In the genomic region with DNA sequence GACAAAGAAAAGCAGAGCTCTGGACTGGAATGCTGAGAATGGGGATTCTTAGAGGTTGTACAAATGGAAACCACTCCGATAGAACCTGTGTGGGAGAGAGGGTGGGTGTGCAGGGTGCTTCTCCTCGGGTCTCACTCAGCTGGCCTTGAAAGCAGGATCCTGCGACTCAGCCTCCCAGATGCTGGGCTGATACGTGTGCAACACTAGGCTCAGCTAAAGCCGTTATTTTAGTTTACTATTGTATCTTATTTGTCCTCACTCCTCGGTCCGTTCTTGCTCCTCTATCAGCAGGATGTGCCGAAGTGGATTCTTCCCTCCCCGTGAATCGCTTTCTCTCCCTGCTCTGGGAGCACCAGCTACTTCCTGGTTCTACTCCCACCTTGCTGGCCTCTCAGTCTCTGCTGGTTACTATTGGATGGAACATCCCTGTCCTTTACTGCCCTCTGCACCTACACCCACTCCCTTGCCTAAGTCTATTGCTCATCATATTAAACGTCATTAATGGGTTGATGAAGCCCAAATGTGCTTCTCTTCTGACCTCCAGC, we compare ENCODE assay signal across 23 mouse cellular contexts. TPM values are rescaled to one million over a fixed set of nuclear protein-coding genes. Genes with fewer than 3 reads are reported as not detected.
DNase-seq lines count a peak whose midpoint lies in the region; ATAC-seq and TF ChIP-seq lines count a peak whose summit lies in the region.
"Had no signal": no experiment of that assay in that cellular context is flagged by ENCODE, and none has a peak within 500 bp of the region (broad histone marks: within the 10 kb centered on the region; RNA-seq: fewer than 3 reads in every experiment).

No protein-coding gene starts in this region.

- DNase-seq in heart, adult 11 months, result peak; percentile 65
- no peak for DNase-seq in midbrain, embryonic 10.5 days (ENCODE audit: low spot score)
- no peak for DNase-seq in midbrain, postnatal 0 days (ENCODE audit: low spot score)
- DNase-seq in G1E (ENCODE audit: low spot score), result no peak
- DNase-seq in embryonic facial prominence, embryonic 10.5 days (ENCODE audit: low spot score), result no peak
- DNase-seq in layer of hippocampus, adult 8-10 months (ENCODE audit: low spot score in 2 of 2), result no peak
- no peak for DNase-seq in embryo, embryonic 10.5 days (ENCODE audit: low spot score)
- DNase-seq: adrenal gland, postnatal 14 days; cerebellum, adult 18-20 months; cerebellum, adult 9-11 months; forebrain, postnatal 0 days; gastrocnemius, postnatal 36 days; heart, adult 18-20 months; heart, postnatal 14 days had no signal

- no peak overlapping the region for H3K27ac ChIP-seq in heart, embryonic 12.5 days (ENCODE audit: poor library complexity, severe bottlenecking)
- H3K27ac ChIP-seq in midbrain, embryonic 10.5 days (replicated peaks), result 0 out of 2 replicates have a peak overlapping the region, but pooled peaks have one; percentile 9
- no peak overlapping the region for H3K27ac ChIP-seq in midbrain, postnatal 0 days (ENCODE audit: low read depth, low read length)
- H3K27ac ChIP-seq in embryonic facial prominence, embryonic 10.5 days (replicated peaks), result peak overlapping the region; percentile 59
- H3K27ac ChIP-seq: embryonic facial prominence, embryonic 12.5 days; forebrain, embryonic 12.5 days; heart, embryonic 10.5 days; heart, embryonic 15.5 days; hindbrain, embryonic 15.5 days had no signal

- 59% methylated on average over 11 of the region's 11 CpGs for WGBS in heart, embryonic 12.5 days
- 78% methylated on average over 11 of the region's 11 CpGs for WGBS in midbrain, embryonic 10.5 days
- WGBS in midbrain, postnatal 0 days, result 88% methylated on average over 11 of the region's 11 CpGs
- WGBS in embryonic facial prominence, embryonic 10.5 days, result 73% methylated on average over 11 of the region's 11 CpGs

- H3K4me2 ChIP-seq in heart, embryonic 12.5 days, result no peak overlapping the region
- no peak overlapping the region for H3K4me2 ChIP-seq in midbrain, postnatal 0 days (ENCODE audit: low read depth, low read length, poor library complexity, severe bottlenecking)
- H3K4me2 ChIP-seq: embryonic facial prominence, embryonic 12.5 days; forebrain, embryonic 12.5 days; heart, embryonic 15.5 days; hindbrain, embryonic 15.5 days had no signal

- no peak overlapping the region for H3K9ac ChIP-seq in heart, embryonic 12.5 days
- no peak overlapping the region for H3K9ac ChIP-seq in midbrain, postnatal 0 days (replicated peaks; ENCODE audit: low read length, poor library complexity, severe bottlenecking)
- H3K9ac ChIP-seq: embryonic facial prominence, embryonic 12.5 days; forebrain, embryonic 12.5 days; forebrain, postnatal 0 days; heart, embryonic 15.5 days; hindbrain, embryonic 15.5 days had no signal

- no peak for TF ChIP-seq CTCF in midbrain, postnatal 0 days (IDR thresholded peaks at IDR 0.05)
- no peak for TF ChIP-seq CTCF in G1E (IDR thresholded peaks at IDR 0.05; ENCODE audit: low read depth, low read length)

- H3K27me3 ChIP-seq in heart, embryonic 12.5 days (replicated peaks), result no peaks in the 10 kb centered on the region
- no peaks in the 10 kb centered on the region for H3K27me3 ChIP-seq in midbrain, embryonic 10.5 days (ENCODE audit: low read depth, poor library complexity, severe bottlenecking)
- no peaks in the 10 kb centered on the region for H3K27me3 ChIP-seq in midbrain, postnatal 0 days (ENCODE audit: insufficient read depth, low read length)
- H3K27me3 ChIP-seq in G1E (ENCODE audit: insufficient read depth, low read length), result no peaks in the 10 kb centered on the region
- H3K27me3 ChIP-seq in embryonic facial prominence, embryonic 10.5 days (replicated peaks; ENCODE audit: low read depth, poor library complexity, severe bottlenecking), result no peaks in the 10 kb centered on the region
- H3K27me3 ChIP-seq: CH12.LX; embryonic facial prominence, embryonic 12.5 days; forebrain, embryonic 12.5 days; heart, embryonic 15.5 days; hindbrain, embryonic 15.5 days had no signal

- H3K36me3 ChIP-seq in heart, embryonic 12.5 days, result no peaks in the 10 kb centered on the region
- H3K36me3 ChIP-seq in midbrain, embryonic 10.5 days, result no peaks in the 10 kb centered on the region
- H3K36me3 ChIP-seq in midbrain, postnatal 0 days (ENCODE audit: insufficient read depth, low read length), result no peaks in the 10 kb centered on the region
- no peaks in the 10 kb centered on the region for H3K36me3 ChIP-seq in G1E (replicated peaks)
- H3K36me3 ChIP-seq in embryonic facial prominence, embryonic 10.5 days (replicated peaks), result no peaks in the 10 kb centered on the region
- H3K36me3 ChIP-seq: embryonic facial prominence, embryonic 12.5 days; forebrain, embryonic 12.5 days; heart, embryonic 10.5 days; heart, embryonic 15.5 days; hindbrain, embryonic 15.5 days had no signal

- H3K4me1 ChIP-seq in heart, embryonic 12.5 days (replicated peaks), result peaks cover 4% of the 10 kb centered on the region; the same call in 1 of the 2 replicates
- peaks cover 26% of the 10 kb centered on the region for H3K4me1 ChIP-seq in midbrain, embryonic 10.5 days
- H3K4me1 ChIP-seq in midbrain, postnatal 0 days (ENCODE audit: insufficient read depth, low read length), result no peaks in the 10 kb centered on the region
- peaks cover 57% of the 10 kb centered on the region for H3K4me1 ChIP-seq in G1E (ENCODE audit: insufficient read depth, low read depth, low read length)
- H3K4me1 ChIP-seq in embryonic facial prominence, embryonic 10.5 days, result peaks cover 27% of the 10 kb centered on the region

- ATAC-seq in heart, embryonic 12.5 days (ENCODE audit: insufficient number of reproducible peaks, low FRiP score), result no peak
- no peak for ATAC-seq in midbrain, postnatal 0 days (ENCODE audit: low FRiP score)
- ATAC-seq in G1E (ENCODE audit: extremely low read depth, insufficient number of reproducible peaks, low FRiP score, poor library complexity, severe bottlenecking), result peak; percentile 47
- ATAC-seq: activated CD4-positive, CD25-positive, alpha-beta regulatory T cell, adult 4 months; forebrain, postnatal 0 days; intestine, embryonic 16.5 days had no signal

- H3K4me3 ChIP-seq in heart, embryonic 12.5 days, result no peak overlapping the region
- no peak overlapping the region for H3K4me3 ChIP-seq in midbrain, embryonic 10.5 days
- H3K4me3 ChIP-seq in midbrain, postnatal 0 days (ENCODE audit: low read depth, low read length), result no peak overlapping the region
- no peak overlapping the region; the same call in 1 of the 2 replicates for H3K4me3 ChIP-seq in G1E (ENCODE audit: low read depth, low read length)
- no peak overlapping the region for H3K4me3 ChIP-seq in embryonic facial prominence, embryonic 10.5 days
- H3K4me3 ChIP-seq: embryonic facial prominence, embryonic 12.5 days; forebrain, embryonic 12.5 days; heart, embryonic 10.5 days; heart, embryonic 15.5 days; hindbrain, embryonic 15.5 days had no signal

- no peaks in the 10 kb centered on the region for H3K9me3 ChIP-seq in heart, embryonic 12.5 days (replicated peaks)
- H3K9me3 ChIP-seq in midbrain, embryonic 10.5 days (replicated peaks), result no peaks in the 10 kb centered on the region
- no peaks in the 10 kb centered on the region for H3K9me3 ChIP-seq in midbrain, postnatal 0 days (ENCODE audit: low read length)
- H3K9me3 ChIP-seq in G1E (replicated peaks), result 0 out of 2 replicates have a peak, but pooled peaks cover 1% of the 10 kb centered on the region
- H3K9me3 ChIP-seq in embryonic facial prominence, embryonic 10.5 days, result no peaks in the 10 kb centered on the region
- H3K9me3 ChIP-seq: embryonic facial prominence, embryonic 12.5 days; forebrain, embryonic 12.5 days; heart, embryonic 10.5 days; heart, embryonic 15.5 days; hindbrain, embryonic 15.5 days had no signal

RNA-seq across cellular contexts. Expression of a gene that starts 3.4 kb away (rescaled TPM):
- polyA plus RNA-seq in heart, embryonic 12.5 days (2016; fragmentation: Nextera tagmentation; extraction: Ambion mirVana), result 0.55 TPM in 1 of 2 replicates, not detected in the other
- 1.2 and 1.5 TPM in 2 replicates for polyA plus RNA-seq in midbrain, embryonic 10.5 days (2016; fragmentation: Nextera tagmentation; extraction: Ambion mirVana)
- total RNA-seq in midbrain, postnatal 0 days (2014; rRNA removed), result 4.7 and 4.9 TPM in 2 replicates
- polyA plus RNA-seq in midbrain, postnatal 0 days (2015; fragmentation: Nextera tagmentation; extraction: Ambion mirVana), result 3.2 and 4.2 TPM in 2 replicates
- total RNA-seq in G1E (2014; fragmentation: Nextera tagmentation), result 15.9 and 16.2 TPM in 2 replicates
- 3.9 and 5.1 TPM in 2 replicates for total RNA-seq in G1E (2017)
- 1.9 and 2.1 TPM in 2 replicates for polyA plus RNA-seq in G1E (2012)
- 0.36 and 0.42 TPM in 2 replicates for polyA plus RNA-seq in embryonic facial prominence, embryonic 10.5 days (2016; fragmentation: Nextera tagmentation; extraction: Ambion mirVana)
- total RNA-seq in layer of hippocampus, adult 8-10 months (2022), result 10 to 100 TPM; 15.7 to 23.5 (median 20.8) TPM

Comparison
In these comparisons a context has a peak if more than half of its experiments do, and no peak if none do; other contexts are left out.
1. H3K27ac ChIP-seq: peak in midbrain, embryonic 10.5 days (single experiment) and embryonic facial prominence, embryonic 10.5 days (single experiment); none in heart, embryonic 12.5 days (single experiment) and midbrain, postnatal 0 days (single experiment).